Mouse (Mus musculus) lung, postnatal 14 days (tissue): ENCODE measurements around the gene Kbtbd13.
A peak's percentile ranks its signal among the peaks of the same experiment; 100 is the strongest.

ENCODE experiments used
- DNase-seq: peaks from one replicate; pipeline ENCODE4 v3.0.0; 2021

Kbtbd13 gene

GRCm38 (mm10) chr9:65392638-65393364 lies 1.3 kb upstream of the Kbtbd13 start:
- DNase-seq = peak; percentile 83

DNA sequence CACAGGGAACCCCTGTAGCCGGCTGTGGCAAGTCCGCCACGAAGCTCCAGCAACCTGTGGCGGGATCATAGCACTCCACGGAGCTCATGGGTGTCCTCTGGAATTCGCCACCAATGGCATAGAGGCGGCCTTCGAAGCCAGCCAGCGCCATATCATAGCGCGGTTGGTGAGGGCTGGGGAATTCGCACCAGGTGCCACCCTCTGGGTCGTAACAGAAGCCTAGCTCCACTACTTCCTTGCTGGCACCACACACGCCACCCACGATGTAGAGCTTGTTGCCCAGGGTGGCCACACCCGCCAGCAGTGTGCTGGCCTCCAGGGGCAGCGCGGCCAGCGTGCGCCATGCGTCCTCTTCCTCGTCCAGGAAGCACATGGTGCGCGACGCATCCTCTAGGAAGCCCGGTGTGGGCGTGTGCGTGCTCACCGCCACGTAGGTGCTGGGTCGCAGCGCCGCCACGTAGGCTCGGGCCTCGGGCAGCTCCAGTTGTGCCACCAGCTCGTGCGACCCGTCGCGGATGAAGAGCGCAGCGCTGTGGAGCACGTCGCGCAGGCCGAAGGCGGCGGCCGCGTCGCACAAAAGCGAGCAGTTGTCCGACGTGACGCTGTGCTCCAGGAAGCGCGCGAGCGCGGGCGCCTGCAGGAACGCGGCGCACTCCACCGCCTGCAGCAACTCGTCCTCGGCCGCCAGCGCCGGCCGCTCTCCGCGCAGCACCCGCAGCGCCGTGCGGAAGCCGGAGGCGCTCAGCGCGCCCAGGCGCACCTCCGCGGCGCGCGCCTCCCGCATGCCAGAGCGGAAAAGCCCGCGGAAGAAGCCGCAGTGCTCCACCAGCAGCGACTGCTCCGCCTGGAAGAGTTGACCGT lies 470 bp downstream of the Kbtbd13 start:
- DNase-seq = no peak

DNA sequence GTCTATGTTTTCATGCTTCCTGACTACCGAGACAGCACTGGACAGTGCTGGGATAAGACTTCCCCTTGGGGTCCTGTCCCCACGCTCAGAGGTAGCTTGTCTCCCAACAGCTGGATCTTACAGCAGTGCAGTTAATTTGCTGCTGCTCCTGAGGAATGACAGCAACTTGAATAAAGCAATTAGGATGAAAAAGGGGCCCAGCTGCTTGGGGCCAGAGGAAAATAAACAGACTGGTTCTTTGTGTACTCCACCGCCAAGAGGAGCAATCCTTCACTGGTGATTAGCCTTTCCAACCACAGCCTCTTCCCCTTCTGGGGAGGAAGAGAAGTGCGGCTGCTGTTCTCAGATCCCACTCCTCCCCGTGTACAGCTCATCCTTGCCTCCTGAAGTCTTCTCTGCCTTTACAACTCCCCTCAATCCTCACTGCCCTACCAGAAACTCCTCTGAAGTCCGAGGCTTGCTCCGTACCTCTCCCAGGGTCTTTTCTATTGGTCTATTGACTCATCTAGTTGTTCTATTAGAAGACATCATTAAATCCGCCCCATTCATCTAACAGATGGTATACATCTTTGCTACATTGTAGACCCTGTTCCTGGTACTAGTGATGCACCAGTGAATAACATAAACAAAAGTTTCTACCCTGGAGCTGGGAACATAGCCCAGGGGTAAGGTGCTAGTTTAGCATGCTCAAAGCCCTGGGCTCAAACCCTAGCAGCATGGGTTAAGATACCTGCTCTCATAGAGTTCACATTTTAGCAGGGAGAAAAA lies 4.9 kb downstream of the Kbtbd13 start:
- peak; percentile 60 for DNase-seq

DNA sequence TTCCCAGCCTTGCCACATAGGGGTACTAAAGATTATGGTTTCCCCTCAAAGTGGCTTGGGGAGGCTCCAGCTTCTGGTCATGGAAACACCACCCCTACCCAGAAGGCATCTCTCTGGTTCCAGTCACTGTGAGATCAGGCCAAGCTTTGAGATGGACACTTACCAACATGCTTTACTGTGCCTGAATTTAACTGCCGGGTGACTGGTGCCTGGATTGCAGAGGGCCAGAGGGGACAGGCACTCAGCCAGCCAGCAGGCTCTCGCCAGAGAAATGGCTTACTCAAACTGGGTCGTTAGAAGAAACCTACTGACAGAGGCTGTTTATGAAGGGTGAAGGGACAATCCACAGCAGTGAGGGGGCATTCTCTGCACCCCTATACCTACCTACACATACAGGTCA lies 7.2 kb downstream of the Kbtbd13 start:
- DNase-seq = peak; percentile 63

GRCm38 (mm10) chr9:65382751-65383097 lies 8.7 kb downstream of the Kbtbd13 start:
- DNase-seq = peak; percentile 26

GRCm38 (mm10) chr9:65382031-65382750 lies 9.3 kb downstream of the Kbtbd13 start:
- DNase-seq = no peak

DNA sequence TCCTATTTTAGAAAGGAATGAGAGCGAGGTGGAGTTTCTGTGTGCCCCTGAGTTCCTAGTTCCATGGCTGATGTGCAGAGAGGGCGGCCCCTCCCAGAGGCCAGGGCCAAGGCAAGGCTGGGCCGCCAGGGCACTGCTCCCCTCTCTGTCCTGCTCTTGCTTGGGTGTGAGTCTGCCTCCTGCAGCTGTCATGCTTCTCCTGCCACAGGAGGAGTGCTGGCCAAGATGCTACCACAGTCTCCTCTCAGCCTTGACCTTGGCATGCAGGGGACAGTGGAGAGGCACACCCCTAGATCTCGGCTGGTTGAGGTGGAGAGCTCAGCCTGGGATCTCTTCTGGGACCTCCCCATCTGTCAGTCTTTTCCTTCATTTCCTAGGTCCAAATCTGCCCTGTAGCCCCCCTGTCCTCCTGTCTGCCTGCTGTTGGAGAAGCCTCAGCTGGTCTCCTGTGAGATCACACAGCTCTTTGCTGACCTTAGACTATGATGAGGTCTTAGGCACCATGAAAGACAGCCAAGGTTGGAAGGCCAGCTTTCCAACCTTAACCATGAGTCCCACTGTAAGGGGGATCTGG lies 10.3 kb downstream of the Kbtbd13 start:
- peak; percentile 24 for DNase-seq

- no peak for DNase-seq
Observed at GRCm38 (mm10) chr9:65375163-65375934, 16.1 kb downstream of the Kbtbd13 start.

DNA sequence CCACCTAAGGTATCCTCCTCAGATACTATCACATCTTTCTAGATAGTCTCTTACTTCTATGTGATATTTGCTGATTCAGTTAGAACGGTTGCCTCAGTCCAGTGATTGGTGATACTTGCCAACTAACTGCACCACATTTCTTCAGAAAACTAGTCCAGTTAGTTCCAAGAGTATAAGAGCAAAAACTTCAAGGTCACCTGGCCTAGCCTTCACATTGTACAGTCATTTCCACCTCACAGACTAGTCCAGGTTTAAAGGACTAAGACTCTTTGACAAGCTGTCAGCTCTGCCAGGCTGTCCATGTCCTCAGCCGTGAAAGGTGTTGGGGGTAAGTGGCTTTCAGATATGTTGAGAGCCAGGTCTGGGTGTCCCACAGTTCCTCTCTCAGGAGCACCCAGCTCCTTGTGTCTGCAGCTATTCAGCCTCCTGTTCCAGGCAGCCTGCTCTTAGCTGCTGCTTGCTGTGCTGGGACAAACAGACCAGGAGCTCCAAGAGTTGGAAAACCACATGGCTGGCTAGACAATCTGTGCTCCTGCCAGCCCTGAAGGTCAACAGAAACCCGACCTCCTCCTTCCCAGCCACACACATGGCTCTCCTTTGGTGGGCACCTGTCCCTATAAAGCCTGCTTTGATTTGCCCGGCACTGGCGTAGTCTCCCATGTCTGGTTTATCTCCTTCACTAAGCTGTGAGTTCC lies 16.8 kb downstream of the Kbtbd13 start:
- DNase-seq = no peak

DNA sequence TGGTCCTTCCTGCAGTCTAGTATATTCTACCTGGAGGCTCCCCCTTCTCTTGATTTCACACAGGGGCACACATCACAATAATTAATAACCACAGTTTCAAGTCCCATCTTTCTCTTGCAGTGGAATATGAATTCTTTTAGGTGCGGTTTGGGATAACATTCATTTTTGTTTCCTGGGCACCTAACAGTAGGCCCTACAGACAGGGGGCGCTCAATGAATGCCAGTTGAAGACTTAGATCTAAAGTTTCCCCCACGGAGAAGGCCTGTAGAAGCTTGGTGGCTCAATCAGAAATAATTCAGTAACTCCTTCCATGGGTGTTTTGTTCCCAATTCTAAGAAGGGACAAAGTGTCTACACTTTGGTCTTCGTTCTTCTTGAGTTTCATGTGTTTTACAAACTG lies 19.0 kb downstream of the Kbtbd13 start:
- peak; percentile 77 for DNase-seq

- DNase-seq = no peak
Observed at GRCm38 (mm10) chr9:65371756-65372155, 19.7 kb downstream of the Kbtbd13 start.

DNA sequence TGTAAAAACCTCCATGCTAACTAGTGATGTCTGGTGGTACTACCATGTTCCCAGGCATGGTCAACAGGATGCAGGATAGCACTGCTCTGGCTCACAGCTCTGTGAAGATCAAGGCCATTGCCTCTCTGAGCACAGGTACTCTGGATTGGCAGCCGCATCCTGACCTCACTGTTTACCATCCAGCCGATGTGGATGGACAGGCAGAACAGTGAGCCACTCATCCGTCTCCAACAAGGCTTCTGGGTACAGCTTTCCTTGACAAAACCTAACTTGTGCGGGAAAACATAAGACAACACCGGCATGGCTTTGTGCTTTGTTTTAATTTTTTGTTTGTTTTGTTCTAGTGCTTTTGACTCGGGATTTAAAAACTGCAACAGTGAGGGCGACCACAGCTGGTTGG lies 25.7 kb downstream of the Kbtbd13 start:
- no peak for DNase-seq

DNA sequence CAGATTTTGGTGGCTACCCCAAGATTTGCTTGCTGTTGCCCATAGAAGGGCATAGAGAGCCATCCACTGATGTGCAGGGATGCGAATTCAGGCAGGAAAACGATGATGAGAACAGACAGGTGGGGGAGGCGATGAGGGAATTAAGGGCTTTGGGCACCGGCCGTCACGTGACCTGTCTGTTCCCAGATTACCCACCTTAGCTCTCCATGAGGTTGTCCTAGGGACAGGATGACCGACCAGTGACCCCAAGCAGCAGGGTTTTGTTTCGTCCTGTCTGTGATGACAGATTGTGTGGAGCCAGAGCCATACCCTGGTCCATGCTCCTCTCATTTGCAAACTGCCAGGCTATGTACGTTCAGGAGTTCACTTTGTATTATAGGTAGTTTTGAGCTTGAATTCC lies 27.8 kb downstream of the Kbtbd13 start:
- no peak for DNase-seq

DNA sequence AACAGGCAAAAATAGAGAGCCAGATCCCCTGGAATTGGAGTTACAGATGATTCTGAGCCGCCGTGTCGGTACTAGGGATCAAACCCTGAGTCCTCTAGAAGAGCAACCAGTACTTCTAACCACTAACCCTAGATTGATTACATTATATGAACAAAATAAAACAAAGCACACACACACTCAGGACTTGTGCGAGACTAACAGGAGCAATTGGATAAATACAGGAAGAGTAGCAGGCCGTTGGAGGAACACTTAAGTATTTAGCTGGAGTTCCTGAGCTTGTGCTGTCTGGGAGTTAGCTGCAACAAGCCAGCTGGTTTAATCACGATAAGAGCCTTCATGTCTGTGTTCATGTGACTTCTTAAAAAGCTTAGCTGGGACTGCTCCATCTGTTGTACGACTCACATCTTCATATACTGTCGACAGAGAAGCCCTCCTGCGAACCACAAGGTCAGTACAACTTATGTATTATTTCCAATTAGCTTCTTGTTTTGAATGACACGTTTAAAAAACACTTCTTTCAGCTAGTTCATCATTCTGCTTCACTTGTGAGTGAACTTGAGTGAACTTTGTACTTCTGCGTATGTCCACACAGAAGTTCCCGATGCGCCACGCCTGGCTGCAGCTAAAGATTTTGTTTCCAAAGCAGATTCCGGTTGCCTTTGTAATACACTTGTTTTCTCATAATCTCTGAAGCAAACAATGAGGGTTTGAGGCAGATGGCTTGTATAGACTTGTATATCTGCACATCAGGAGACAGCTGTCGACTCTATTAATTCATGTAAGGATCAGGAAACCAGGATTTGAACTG lies 30.6 kb downstream of the Kbtbd13 start, which contains the start of gene Ubap1l:
Gene Ubap1l (plus strand): TSS at position 401 of the 808 bp plus-strand sequence.
- DNase-seq = no peak

DNA sequence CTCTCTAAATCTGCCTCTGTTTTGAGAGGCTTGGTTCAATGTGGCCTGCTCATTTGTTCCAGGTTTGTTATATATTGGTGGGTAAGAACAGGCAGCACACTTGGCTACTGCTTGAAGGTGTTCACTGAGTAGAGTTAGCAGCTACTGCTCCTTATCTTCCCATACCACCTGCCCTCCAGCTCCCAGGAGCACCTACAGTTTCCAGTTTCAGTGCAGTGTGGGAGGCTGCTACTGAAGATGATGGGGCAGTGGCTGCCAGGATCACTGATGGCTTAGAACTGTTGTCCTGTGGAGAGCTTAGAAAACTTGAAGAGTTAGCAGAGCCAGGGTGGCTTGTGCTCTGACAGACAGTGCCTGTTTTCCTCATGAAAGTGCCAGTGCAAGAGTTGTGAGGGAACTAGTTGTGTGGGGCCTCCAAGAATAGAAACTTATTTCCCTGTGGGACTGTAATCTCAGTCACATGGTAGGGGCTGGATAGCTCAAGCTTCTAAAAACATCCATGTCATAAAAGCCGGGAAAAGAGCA lies 32.4 kb downstream of the Kbtbd13 start:
- no peak for DNase-seq

- DNase-seq = no peak
Observed at GRCm38 (mm10) chr9:65356971-65357370, 34.5 kb downstream of the Kbtbd13 start.

GRCm38 (mm10) chr9:65356561-65356960 lies 34.9 kb downstream of the Kbtbd13 start:
- DNase-seq = no peak

GRCm38 (mm10) chr9:65353251-65353650 lies 38.2 kb downstream of the Kbtbd13 start:
- no peak for DNase-seq

DNA sequence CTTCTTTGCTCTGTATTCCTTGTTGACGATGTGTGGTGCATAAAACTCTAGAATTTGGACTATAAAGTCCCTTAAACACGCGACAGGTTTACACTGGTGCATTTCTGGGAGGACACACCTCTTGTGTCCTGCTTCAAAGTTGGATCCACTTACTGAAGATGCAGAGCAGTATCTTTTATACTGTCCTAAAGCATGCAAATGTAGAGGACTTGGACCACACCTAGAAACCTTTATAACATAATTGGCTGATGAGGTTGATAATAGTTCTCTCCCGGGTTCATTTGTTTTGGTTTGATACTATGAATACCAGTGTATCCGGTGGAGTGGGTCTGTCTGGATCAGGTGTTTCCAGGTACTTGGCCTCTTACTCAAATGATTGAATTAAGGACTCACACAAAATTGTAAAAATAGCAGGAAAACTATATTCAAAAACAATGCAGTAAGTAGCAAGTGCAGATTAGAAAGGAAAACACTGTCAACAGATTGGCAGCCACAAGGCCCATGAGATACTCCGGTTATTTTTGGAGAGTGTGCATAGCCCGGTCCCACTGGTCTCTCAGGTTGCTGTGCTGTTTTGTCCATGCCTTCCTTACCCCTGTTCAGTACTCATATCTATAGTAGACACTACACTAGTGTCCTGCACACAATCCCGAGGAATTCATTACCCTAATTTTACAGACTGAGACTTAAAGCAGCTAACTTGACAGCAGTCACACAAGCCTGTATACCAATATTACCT lies 44.2 kb downstream of the Kbtbd13 start:
- no peak for DNase-seq
